Mouse (Mus musculus) small intestine, adult 2 months (tissue): Measurements from ENCODE around the gene Mau2.

Source experiments
- CTCF ChIP-seq: fragments of 200-500 bp; IDR thresholded peaks from 2 replicates; pipeline ENCODE4 v1.5.1; 2012; ENCODE audit warnings: low read depth, mild to moderate bottlenecking, control low read depth, inconsistent platforms, low read length, moderate library complexity, mixed read lengths; ENCODE audit not compliant: insufficient replicate concordance, insufficient read length; ENCODE audit errors: extremely low read depth
- POLR2A ChIP-seq: fragments of 200-500 bp; IDR thresholded peaks from 2 replicates; pipeline ENCODE4 v1.6.1; 2012; ENCODE audit warnings: low read depth, mild to moderate bottlenecking, control low read depth, inconsistent platforms, low read length, moderate library complexity

DNA sequence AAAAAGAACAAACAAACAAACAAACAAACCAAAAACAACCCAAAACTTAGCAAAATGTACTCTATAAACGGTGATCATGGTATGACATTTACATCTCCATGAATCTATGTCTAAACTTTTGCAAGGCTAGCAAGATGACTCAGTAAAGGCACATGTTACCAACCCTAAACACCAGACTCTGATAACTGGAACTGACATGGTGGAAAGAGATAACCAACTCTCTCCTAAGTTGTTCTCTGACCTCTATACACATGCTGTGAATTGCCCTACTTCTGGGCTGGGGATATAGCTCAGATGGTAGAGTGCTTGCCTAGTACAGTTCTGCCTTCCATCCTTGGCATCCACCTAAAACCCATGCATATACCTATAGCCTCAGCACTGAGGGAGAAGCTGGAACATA lies 4.5 kb downstream of the Mau2 start:
- TF ChIP-seq POLR2A (no peak), CTCF (no peak)
